Mouse (Mus musculus) liver, embryonic 14.5 days (tissue): ENCODE measurements around the gene Ccdc92b. TPM values are rescaled to one million over a fixed set of nuclear protein-coding genes. Genes with fewer than 3 reads are reported as not detected.
A peak's percentile ranks its signal among the peaks of the same experiment; 100 is the strongest.

Source experiments
- ATAC-seq: fragments of 200-750 bp; cut with Nextera tagmentation; 2 replicates; pipeline ENCODE4 v1.8.0; 2017; ENCODE audit warnings: moderate number of reproducible peaks, mild to moderate bottlenecking, moderate library complexity; ENCODE audit not compliant: insufficient read depth
- DNase-seq, 3 experiments: peaks; one replicate each; pipeline ENCODE4 v3.0.0-alpha.2; 2012 to 2013; ENCODE audit warnings: low read depth in 3 of 3, low spot score in 3 of 3
- H3K27ac ChIP-seq: fragments of 300-500 bp; sonication (generic); 2 replicates; pipeline ENCODE4 v1.5.1; 2014; ENCODE audit warnings: moderate library complexity, mild to moderate bottlenecking, control low read depth, inconsistent platforms
- H3K27me3 ChIP-seq: fragments of 300-500 bp; sonication (generic); 2 replicates; pipeline ENCODE4 v1.6.1; 2014; ENCODE audit warnings: mild to moderate bottlenecking, low read length, moderate library complexity; ENCODE audit not compliant: control insufficient read depth, insufficient read depth
- H3K36me3 ChIP-seq: fragments of 300-500 bp; sonication (generic); replicated peaks from 2 replicates; pipeline ENCODE4 v1.6.1; 2014; ENCODE audit warnings: low read depth; ENCODE audit not compliant: control insufficient read depth, insufficient read depth
- H3K4me1 ChIP-seq, 2 experiments: fragments of 200-500 bp in 1 of 2; fragments of 300-500 bp in 1 of 2; sonication (generic) in 1 of 2; replicated peaks; 2 replicates each; pipeline ENCODE4 v1.6.1; 2012 to 2014; ENCODE audit warnings: antibody characterized with exemption in 1 of 2, inconsistent platforms in 1 of 2, low read length in 1 of 2; ENCODE audit not compliant: control insufficient read depth in 2 of 2, insufficient read depth in 2 of 2
- H3K4me2 ChIP-seq: fragments of 300-500 bp; sonication (generic); 2 replicates; pipeline ENCODE4 v1.6.1; 2014; ENCODE audit warnings: low read depth, mild to moderate bottlenecking, control low read depth, moderate library complexity
- H3K4me3 ChIP-seq, 2 experiments: fragments of 200-500 bp in 1 of 2; fragments of 300-500 bp in 1 of 2; sonication (generic) in 1 of 2; 2 replicates each; pipeline ENCODE4 v1.5.1; 2012 to 2014; ENCODE audit warnings: low read depth in 2 of 2, low read length in 2 of 2, mild to moderate bottlenecking in 2 of 2, control low read depth in 1 of 2, inconsistent platforms in 1 of 2, moderate library complexity in 1 of 2; ENCODE audit not compliant: insufficient read depth in 1 of 2
- H3K9ac ChIP-seq: fragments of 300-500 bp; sonication (generic); replicated peaks from 2 replicates; pipeline ENCODE4 v1.6.1; 2014; ENCODE audit warnings: mild to moderate bottlenecking, control low read depth, moderate library complexity
- H3K9me3 ChIP-seq: fragments of 300-500 bp; sonication (generic); 2 replicates; pipeline ENCODE4 v1.6.1; 2016; ENCODE audit warnings: low read length, mixed read lengths; ENCODE audit not compliant: control insufficient read depth
- CTCF ChIP-seq: IDR thresholded peaks from 2 replicates; pipeline ENCODE4 v1.5.1; 2016; ENCODE audit warnings: antibody characterized with exemption, low read depth, control low read depth
- EP300 ChIP-seq: IDR thresholded peaks from 2 replicates; pipeline ENCODE4 v1.6.1; 2016; ENCODE audit warnings: antibody characterized with exemption, low read depth
- WGBS: fragments of 180-500 bp; shearing (Covaris S2); extraction: QIAGEN DNeasy Blood & Tissue Kit; methylation state at CpG from one replicate; pipeline ENCODE4 v1.1.7; 2014; ENCODE audit not compliant: insufficient replicate concordance; 5-methylcytosine and 5-hydroxymethylcytosine counted together
- polyA plus RNA-seq, 2 experiments: library from polyadenylated mRNA; depleted of rRNA in 1 of 2; stranded (reverse) in 1 of 2; unstranded in 1 of 2; fragments of >200 nt; fragmentation: Nextera tagmentation in 1 of 2; extraction: Ambion mirVana in 1 of 2; gene quantifications; 2 replicates each; pipeline versions ENCODE4 v1.2.1 to v1.2.3; 2012 to 2014

Ccdc92b gene
- polyA plus RNA-seq, 2 experiments = 10.2 to 12.7 TPM

GRCm38 (mm10) chr11:74634490-74635275, 15.3 kb downstream of the Ccdc92b start:
- H3K27me3 ChIP-seq = peaks cover 35% of the 10 kb centered on the region
- H3K4me2 ChIP-seq = no peak overlapping the region
- no peak overlapping the region for H3K9ac ChIP-seq
- H3K9me3 ChIP-seq = no peaks in the 10 kb centered on the region
- TF ChIP-seq CTCF (peak; percentile 93), EP300 (no peak)
- ATAC-seq (no peak), DNase-seq (peak in 1 of 3 experiments; percentile 58)
- peaks cover 0 to 8% of the 10 kb centered on the region in 2 experiments; a peak in 2 of 4 replicates for H3K4me1 ChIP-seq
- no peak overlapping the region for H3K27ac ChIP-seq
- 56% methylated on average over 5 of the region's 5 CpGs for WGBS
- H3K4me3 ChIP-seq = no peak overlapping the region
- peaks cover 34% of the 10 kb centered on the region for H3K36me3 ChIP-seq

GRCm38 (mm10) chr11:74637486-74637885, 18.1 kb downstream of the Ccdc92b start:
- H3K4me1 ChIP-seq = peaks cover 0 to 8% of the 10 kb centered on the region in 2 experiments; a peak in 2 of 4 replicates
- TF ChIP-seq CTCF (no peak), EP300 (no peak)
- ATAC-seq (no peak), DNase-seq (no peak)
- H3K9me3 ChIP-seq = no peaks in the 10 kb centered on the region
- peaks cover 40% of the 10 kb centered on the region for H3K27me3 ChIP-seq
- peak overlapping the region; percentile 28 to 52 for H3K4me3 ChIP-seq
- H3K36me3 ChIP-seq = peaks cover 21% of the 10 kb centered on the region
- peak overlapping the region; percentile 61 for H3K4me2 ChIP-seq
- H3K27ac ChIP-seq = no peak overlapping the region
- H3K9ac ChIP-seq = no peak overlapping the region
- WGBS = 31% methylated on average over 8 of the region's 8 CpGs

GRCm38 (mm10) chr11:74637971-74638790, 18.8 kb downstream of the Ccdc92b start:
- WGBS = under 1% methylated on average over 79 of the region's 86 CpGs
- no peak overlapping the region for H3K9ac ChIP-seq
- H3K4me1 ChIP-seq = peaks cover 0 to 8% of the 10 kb centered on the region in 2 experiments; a peak in 2 of 4 replicates
- ATAC-seq (peak; percentile 61), DNase-seq (no peak)
- H3K27me3 ChIP-seq = peaks cover 40% of the 10 kb centered on the region
- peak overlapping the region; percentile 28 to 52 for H3K4me3 ChIP-seq
- H3K36me3 ChIP-seq = peaks cover 21% of the 10 kb centered on the region
- H3K4me2 ChIP-seq = peak overlapping the region; percentile 61
- TF ChIP-seq EP300 (no peak), CTCF (peak; percentile 49)
- no peak overlapping the region for H3K27ac ChIP-seq
- no peaks in the 10 kb centered on the region for H3K9me3 ChIP-seq

GRCm38 (mm10) chr11:74638791-74639411, 19.5 kb downstream of the Ccdc92b start:
- Histone ChIP-seq H3K9me3 (no peaks in the 10 kb centered on the region), H3K27ac (no peak overlapping the region), H3K36me3 (peaks cover 19% of the 10 kb centered on the region), H3K4me1 (peaks cover 0 to 8% of the 10 kb centered on the region in 2 experiments; a peak in 2 of 4 replicates), H3K4me3 (peak overlapping the region; percentile 13 to 52; a peak in 3 of 4 replicates), H3K27me3 (peaks cover 40% of the 10 kb centered on the region), H3K4me2 (peak overlapping the region; percentile 61), H3K9ac (no peak overlapping the region)
- WGBS = 14% methylated on average over 9 of the region's 9 CpGs
- ATAC-seq = 0 out of 2 replicates have a peak, but pooled peaks have one; percentile 1
- DNase-seq = no peak
- TF ChIP-seq CTCF = no peak
- no peak for TF ChIP-seq EP300
